Mouse (Mus musculus): ENCODE data around the gene Il6ra.

- TF ChIP-seq CTCF (IDR thresholded peaks at IDR 0.05; ENCODE audit: low read depth) (no peak), EP300 (optimal IDR thresholded peaks at IDR 0.05) (no peak)
Measured at GRCm38 (mm10) chr3:89876469-89876868, 36.5 kb downstream of the Il6ra start.

Measured in stomach, postnatal 0 days (tissue).